Mouse (Mus musculus) lung, embryonic 14.5 days (tissue): ENCODE data around the gene Kalrn. TPM values are rescaled to one million over a fixed set of nuclear protein-coding genes. Genes with fewer than 3 reads are reported as not detected.

ENCODE experiments used
- ATAC-seq: fragments of 200-750 bp; cut with Nextera tagmentation; 2 replicates; pipeline ENCODE4 v1.8.0; 2017; ENCODE audit warnings: mild to moderate bottlenecking, moderate TSS enrichment, moderate library complexity; ENCODE audit not compliant: insufficient read depth
- DNase-seq: peaks from one replicate; pipeline ENCODE4 v3.0.0-alpha.2; 2015
- H3K27ac ChIP-seq: fragments of 300-500 bp; sonication (generic); 2 replicates; pipeline ENCODE4 v1.5.1; 2014; ENCODE audit warnings: low read depth, mild to moderate bottlenecking, moderate library complexity
- H3K27me3 ChIP-seq: fragments of 300-500 bp; sonication (generic); 2 replicates; pipeline ENCODE4 v1.6.1; 2014; ENCODE audit warnings: low read length, control low read depth; ENCODE audit not compliant: insufficient read depth
- H3K36me3 ChIP-seq: fragments of 300-500 bp; sonication (generic); 2 replicates; pipeline ENCODE4 v1.6.1; 2014; ENCODE audit warnings: control low read depth; ENCODE audit not compliant: insufficient read depth
- H3K4me1 ChIP-seq: fragments of 300-500 bp; sonication (generic); 2 replicates; pipeline ENCODE4 v1.6.1; 2014; ENCODE audit warnings: antibody characterized with exemption, control low read depth; ENCODE audit not compliant: insufficient read depth
- H3K4me2 ChIP-seq: fragments of 300-500 bp; sonication (generic); 2 replicates; pipeline ENCODE4 v1.6.1; 2014; ENCODE audit warnings: mild to moderate bottlenecking
- H3K4me3 ChIP-seq: fragments of 300-500 bp; sonication (generic); 2 replicates; pipeline ENCODE4 v1.5.1; 2014; ENCODE audit warnings: low read depth, low read length
- H3K9ac ChIP-seq: fragments of 300-500 bp; sonication (generic); 2 replicates; pipeline ENCODE4 v1.6.1; 2014
- H3K9me3 ChIP-seq: fragments of 300-500 bp; sonication (generic); 2 replicates; pipeline ENCODE4 v1.6.1; 2016; ENCODE audit warnings: low read depth, low read length, control low read depth
- CTCF ChIP-seq: IDR thresholded peaks from 2 replicates; pipeline ENCODE4 v1.5.1; 2016; ENCODE audit warnings: antibody characterized with exemption, low read depth
- whole genome bisulfite sequencing: fragments of 180-500 bp; shearing (Covaris S2); extraction: QIAGEN DNeasy Blood & Tissue Kit; methylation state at CpG from one replicate; pipeline ENCODE4 v1.1.7; 2014; 5-methylcytosine and 5-hydroxymethylcytosine counted together
- polyA plus RNA-seq: library from polyadenylated mRNA; unstranded; fragments of >200 nt; fragmentation: Nextera tagmentation; extraction: Ambion mirVana; gene quantifications from 2 replicates; pipeline ENCODE4 v1.2.1, GENCODE M21; 2014

The Kalrn gene
- polyA plus RNA-seq, 1 experiment from 2014 or later = 15.0 TPM

- 71% methylated on average over 4 of the region's 4 CpGs for WGBS
- H3K4me2 ChIP-seq = no peak overlapping the region
- DNase-seq = no peak
- H3K36me3 ChIP-seq = peaks cover 15% of the 10 kb centered on the region; the same call in 1 of the 2 replicates
- no peaks in the 10 kb centered on the region for H3K27me3 ChIP-seq
- no peak for ATAC-seq
- no peaks in the 10 kb centered on the region for H3K4me1 ChIP-seq
- H3K9me3 ChIP-seq = no peaks in the 10 kb centered on the region
- TF ChIP-seq CTCF = no peak
- no peak overlapping the region for H3K27ac ChIP-seq
- H3K4me3 ChIP-seq = no peak overlapping the region
- no peak overlapping the region for H3K9ac ChIP-seq
Measured at GRCm38 (mm10) chr16:34254002-34254645, 319.2 kb downstream of the Kalrn start.

GRCm38 (mm10) chr16:34252670-34253069, 320.7 kb downstream of the Kalrn start:
- H3K27ac ChIP-seq = no peak overlapping the region
- DNase-seq = no peak
- no peaks in the 10 kb centered on the region for H3K9me3 ChIP-seq
- no peak for ATAC-seq
- H3K36me3 ChIP-seq = peaks cover 15% of the 10 kb centered on the region; the same call in 1 of the 2 replicates
- H3K4me2 ChIP-seq = no peak overlapping the region
- TF ChIP-seq CTCF = no peak
- no peaks in the 10 kb centered on the region for H3K4me1 ChIP-seq
- no peaks in the 10 kb centered on the region for H3K27me3 ChIP-seq
- H3K4me3 ChIP-seq = no peak overlapping the region
- no peak overlapping the region for H3K9ac ChIP-seq
- WGBS = 93% methylated on average over 3 of the region's 3 CpGs

GRCm38 (mm10) chr16:34248256-34248655, 325.1 kb downstream of the Kalrn start:
- H3K4me1 ChIP-seq = no peaks in the 10 kb centered on the region
- H3K36me3 ChIP-seq = peaks cover 10% of the 10 kb centered on the region; the same call in 1 of the 2 replicates
- H3K9me3 ChIP-seq = no peaks in the 10 kb centered on the region
- no peaks in the 10 kb centered on the region for H3K27me3 ChIP-seq
- 75% methylated on average over 4 of the region's 4 CpGs for WGBS
- DNase-seq (peak; percentile 24), ATAC-seq (no peak)
- no peak for TF ChIP-seq CTCF
- no peak overlapping the region for H3K4me2 ChIP-seq
- no peak overlapping the region for H3K4me3 ChIP-seq
- H3K27ac ChIP-seq = no peak overlapping the region
- no peak overlapping the region for H3K9ac ChIP-seq

- no peak overlapping the region for H3K4me2 ChIP-seq
- no peak overlapping the region for H3K27ac ChIP-seq
- no peaks in the 10 kb centered on the region for H3K27me3 ChIP-seq
- no peak for TF ChIP-seq CTCF
- no peak overlapping the region for H3K4me3 ChIP-seq
- H3K4me1 ChIP-seq = no peaks in the 10 kb centered on the region
- no peak overlapping the region for H3K9ac ChIP-seq
- DNase-seq (peak; percentile 76), ATAC-seq (peak; percentile 65; the same call in 1 of the 2 replicates)
- WGBS = 75% methylated on average over 16 of the region's 16 CpGs
- H3K36me3 ChIP-seq = no peaks in the 10 kb centered on the region
- H3K9me3 ChIP-seq = no peaks in the 10 kb centered on the region
Measured at GRCm38 (mm10) chr16:34241936-34242729, 331.2 kb downstream of the Kalrn start.

GRCm38 (mm10) chr16:34239618-34240017, 333.7 kb downstream of the Kalrn start:
- Histone ChIP-seq H3K27ac (no peak overlapping the region), H3K9ac (no peak overlapping the region), H3K4me2 (no peak overlapping the region), H3K27me3 (no peaks in the 10 kb centered on the region), H3K36me3 (peaks cover 3% of the 10 kb centered on the region; the same call in 1 of the 2 replicates), H3K9me3 (no peaks in the 10 kb centered on the region), H3K4me1 (no peaks in the 10 kb centered on the region), H3K4me3 (no peak overlapping the region)
- DNase-seq (no peak), ATAC-seq (no peak)
- TF ChIP-seq CTCF = no peak
- WGBS = 81% methylated on average over 4 of the region's 4 CpGs

- Histone ChIP-seq H3K9me3 (no peaks in the 10 kb centered on the region), H3K4me1 (no peaks in the 10 kb centered on the region), H3K27ac (no peak overlapping the region), H3K36me3 (peaks cover 10% of the 10 kb centered on the region), H3K27me3 (no peaks in the 10 kb centered on the region), H3K4me3 (no peak overlapping the region), H3K4me2 (no peak overlapping the region), H3K9ac (no peak overlapping the region)
- 68% methylated on average over 12 of the region's 12 CpGs for WGBS
- ATAC-seq = no peak
- DNase-seq = no peak
- TF ChIP-seq CTCF = no peak
Measured at GRCm38 (mm10) chr16:34236898-34237611, 336.3 kb downstream of the Kalrn start.

GRCm38 (mm10) chr16:34235086-34235485, 338.2 kb downstream of the Kalrn start:
- ATAC-seq (no peak), DNase-seq (no peak)
- no peak overlapping the region for H3K4me2 ChIP-seq
- no peak overlapping the region for H3K4me3 ChIP-seq
- no peak for TF ChIP-seq CTCF
- H3K9ac ChIP-seq = no peak overlapping the region
- no peaks in the 10 kb centered on the region for H3K4me1 ChIP-seq
- H3K27ac ChIP-seq = no peak overlapping the region
- peaks cover 10% of the 10 kb centered on the region for H3K36me3 ChIP-seq
- H3K9me3 ChIP-seq = no peaks in the 10 kb centered on the region
- H3K27me3 ChIP-seq = no peaks in the 10 kb centered on the region
- 74% methylated on average over 11 of the region's 11 CpGs for WGBS
